Mouse (Mus musculus) limb, embryonic 15.5 days (tissue): ENCODE measurements around the gene Birc6. TPM values are rescaled to one million over a fixed set of nuclear protein-coding genes. Genes with fewer than 3 reads are reported as not detected.
"Not testable (repeated sequence)": the region's sequence is repeated elsewhere in the genome, so short reads cannot be mapped to it uniquely, and the experiment has no call there.

Experiments used
- ATAC-seq: fragments of 200-750 bp; cut with Nextera tagmentation; 2 replicates; pipeline ENCODE4 v1.8.0; 2017; ENCODE audit warnings: low read depth, moderate TSS enrichment; ENCODE audit not compliant: insufficient number of reproducible peaks, low FRiP score, low TSS enrichment
- H3K27ac ChIP-seq: fragments of 300-500 bp; sonication (generic); 2 replicates; pipeline ENCODE4 v1.5.1; 2015; ENCODE audit warnings: moderate library complexity, mild to moderate bottlenecking, inconsistent platforms
- H3K27me3 ChIP-seq: fragments of 300-500 bp; sonication (generic); 2 replicates; pipeline ENCODE4 v1.6.1; 2015; ENCODE audit warnings: inconsistent platforms
- H3K36me3 ChIP-seq: fragments of 300-500 bp; sonication (generic); 2 replicates; pipeline ENCODE4 v1.6.1; 2015; ENCODE audit warnings: inconsistent platforms
- H3K4me1 ChIP-seq: fragments of 300-500 bp; sonication (generic); 2 replicates; pipeline ENCODE4 v1.6.1; 2015; ENCODE audit warnings: inconsistent platforms
- H3K4me2 ChIP-seq: fragments of 300-500 bp; sonication (generic); 2 replicates; pipeline ENCODE4 v1.6.1; 2015; ENCODE audit warnings: mild to moderate bottlenecking, inconsistent platforms
- H3K4me3 ChIP-seq: fragments of 300-500 bp; sonication (generic); 2 replicates; pipeline ENCODE4 v1.5.1; 2015; ENCODE audit warnings: mild to moderate bottlenecking, inconsistent platforms
- H3K9ac ChIP-seq: fragments of 300-500 bp; sonication (generic); 2 replicates; pipeline ENCODE4 v1.6.1; 2015; ENCODE audit warnings: inconsistent platforms
- H3K9me3 ChIP-seq: fragments of 300-500 bp; sonication (generic); 2 replicates; pipeline ENCODE4 v1.6.1; 2016; ENCODE audit warnings: inconsistent platforms
- WGBS: fragments of 180-500 bp; shearing (Covaris S2); methylation state at CpG from one replicate; pipeline ENCODE4 v1.1.7; 2015; 5-methylcytosine and 5-hydroxymethylcytosine counted together
- polyA plus RNA-seq: library from polyadenylated mRNA; unstranded; fragments of >200 nt; fragmentation: Nextera tagmentation; extraction: Ambion mirVana; gene quantifications from 2 replicates; pipeline ENCODE4 v1.2.1, GENCODE M21; 2015

Birc6 gene
- polyA plus RNA-seq, 1 experiment from 2014 or later = 82.5 TPM

- Histone ChIP-seq H3K9ac (no peak overlapping the region), H3K4me1 (no peaks in the 10 kb centered on the region), H3K36me3 (peaks cover 31% of the 10 kb centered on the region), H3K9me3 (no peaks in the 10 kb centered on the region), H3K27ac (no peak overlapping the region), H3K4me2 (no peak overlapping the region), H3K27me3 (no peaks in the 10 kb centered on the region), H3K4me3 (no peak overlapping the region)
- no peak for ATAC-seq
- WGBS = 91% methylated on average over 13 of the region's 13 CpGs
These were observed 141.9 kb downstream of the Birc6 start for GRCm38 (mm10) chr17:74670031-74670430.

GRCm38 (mm10) chr17:74672446-74672845 lies 144.4 kb downstream of the Birc6 start:
- 77% methylated on average over 4 of the region's 4 CpGs for WGBS
- ATAC-seq = no peak
- Histone ChIP-seq H3K36me3 (peaks cover 34% of the 10 kb centered on the region), H3K9me3 (no peaks in the 10 kb centered on the region), H3K4me3 (no peak overlapping the region), H3K4me1 (no peaks in the 10 kb centered on the region), H3K27me3 (no peaks in the 10 kb centered on the region), H3K4me2 (no peak overlapping the region), H3K27ac (no peak overlapping the region), H3K9ac (no peak overlapping the region)

GRCm38 (mm10) chr17:74673251-74673650 lies 145.2 kb downstream of the Birc6 start:
- ATAC-seq = no peak
- Histone ChIP-seq H3K27ac (no peak overlapping the region), H3K27me3 (no peaks in the 10 kb centered on the region), H3K36me3 (peaks cover 37% of the 10 kb centered on the region), H3K9ac (no peak overlapping the region), H3K4me3 (no peak overlapping the region), H3K9me3 (no peaks in the 10 kb centered on the region), H3K4me2 (no peak overlapping the region), H3K4me1 (no peaks in the 10 kb centered on the region)

- no peak for ATAC-seq
- H3K36me3 ChIP-seq = peaks cover 33% of the 10 kb centered on the region
These were observed 150.0 kb downstream of the Birc6 start for GRCm38 (mm10) chr17:74678061-74678460.

GRCm38 (mm10) chr17:74684927-74685326 lies 156.8 kb downstream of the Birc6 start:
- Histone ChIP-seq H3K4me1 (no peaks in the 10 kb centered on the region), H3K9me3 (no peaks in the 10 kb centered on the region), H3K4me3 (no peak overlapping the region), H3K27ac (no peak overlapping the region), H3K9ac (no peak overlapping the region), H3K36me3 (peaks cover 37% of the 10 kb centered on the region), H3K27me3 (no peaks in the 10 kb centered on the region), H3K4me2 (no peak overlapping the region)
- 89% methylated on average over 3 of the region's 3 CpGs for WGBS
- ATAC-seq = no peak

More at GRCm38 (mm10) chr17:74678061-74678460, 150.0 kb downstream of the Birc6 start:
- no peaks in the 10 kb centered on the region for H3K9me3 ChIP-seq
- no peak overlapping the region for H3K4me3 ChIP-seq
- 92% methylated on average over 8 of the region's 8 CpGs for WGBS
- no peak overlapping the region for H3K27ac ChIP-seq
- H3K4me1 ChIP-seq = no peaks in the 10 kb centered on the region
- no peaks in the 10 kb centered on the region for H3K27me3 ChIP-seq
- H3K4me2 ChIP-seq = no peak overlapping the region
- H3K9ac ChIP-seq = no peak overlapping the region

GRCm38 (mm10) chr17:74688555-74688954 lies 160.5 kb downstream of the Birc6 start:
- Histone ChIP-seq H3K27ac (no peak overlapping the region), H3K4me3 (no peak overlapping the region), H3K36me3 (peaks cover 55% of the 10 kb centered on the region), H3K9ac (no peak overlapping the region), H3K4me1 (no peaks in the 10 kb centered on the region), H3K27me3 (no peaks in the 10 kb centered on the region), H3K9me3 (no peaks in the 10 kb centered on the region), H3K4me2 (no peak overlapping the region)
- ATAC-seq = no peak
- WGBS = 98% methylated on average over 2 of the region's 2 CpGs

GRCm38 (mm10) chr17:74689406-74689805 lies 161.3 kb downstream of the Birc6 start:
- Histone ChIP-seq H3K9ac (no peak overlapping the region), H3K4me3 (no peak overlapping the region), H3K27me3 (no peaks in the 10 kb centered on the region), H3K9me3 (no peaks in the 10 kb centered on the region), H3K4me1 (no peaks in the 10 kb centered on the region), H3K27ac (no peak overlapping the region), H3K4me2 (no peak overlapping the region), H3K36me3 (peaks cover 55% of the 10 kb centered on the region)
- no peak for ATAC-seq
- 91% methylated on average over 4 of the region's 4 CpGs for WGBS

GRCm38 (mm10) chr17:74701661-74702060 lies 173.6 kb downstream of the Birc6 start:
- H3K36me3 ChIP-seq = peaks cover 74% of the 10 kb centered on the region
- not testable (repeated sequence) for H3K9ac ChIP-seq, H3K4me3 ChIP-seq, H3K4me1 ChIP-seq, ATAC-seq, H3K27me3 ChIP-seq, H3K4me2 ChIP-seq, H3K27ac ChIP-seq, H3K9me3 ChIP-seq
- 96% methylated on average over 2 of the region's 2 CpGs for WGBS

- Histone ChIP-seq H3K36me3 (peaks cover 36% of the 10 kb centered on the region), H3K4me3 (no peak overlapping the region), H3K27ac (no peak overlapping the region), H3K9me3 (no peaks in the 10 kb centered on the region), H3K27me3 (no peaks in the 10 kb centered on the region), H3K4me2 (no peak overlapping the region), H3K4me1 (no peaks in the 10 kb centered on the region), H3K9ac (no peak overlapping the region)
- 75% methylated on average over 5 of the region's 5 CpGs for WGBS
- no peak for ATAC-seq
These were observed 177.4 kb downstream of the Birc6 start for GRCm38 (mm10) chr17:74705480-74705879.

GRCm38 (mm10) chr17:74706593-74706992 lies 178.5 kb downstream of the Birc6 start:
- H3K27ac ChIP-seq = no peak overlapping the region
- H3K4me2 ChIP-seq = no peak overlapping the region
- peaks cover 25% of the 10 kb centered on the region for H3K36me3 ChIP-seq
- no peaks in the 10 kb centered on the region for H3K4me1 ChIP-seq
- no peak overlapping the region for H3K4me3 ChIP-seq
- no peak for ATAC-seq
- H3K9ac ChIP-seq = no peak overlapping the region
- no peaks in the 10 kb centered on the region for H3K27me3 ChIP-seq
- no peaks in the 10 kb centered on the region for H3K9me3 ChIP-seq

GRCm38 (mm10) chr17:74707637-74708152 lies 179.6 kb downstream of the Birc6 start:
- WGBS = 86% methylated on average over 7 of the region's 7 CpGs
- no peak overlapping the region for H3K9ac ChIP-seq
- no peaks in the 10 kb centered on the region for H3K9me3 ChIP-seq
- H3K4me3 ChIP-seq = no peak overlapping the region
- no peak overlapping the region for H3K27ac ChIP-seq
- H3K27me3 ChIP-seq = no peaks in the 10 kb centered on the region
- no peak overlapping the region for H3K4me2 ChIP-seq
- H3K36me3 ChIP-seq = peaks cover 18% of the 10 kb centered on the region
- H3K4me1 ChIP-seq = no peaks in the 10 kb centered on the region
- no peak for ATAC-seq

GRCm38 (mm10) chr17:74710731-74711130 lies 182.6 kb downstream of the Birc6 start:
- Histone ChIP-seq H3K27me3 (no peaks in the 10 kb centered on the region), H3K27ac (peak overlapping the region; percentile 54; the same call in 1 of the 2 replicates), H3K4me3 (no peak overlapping the region), H3K9me3 (no peaks in the 10 kb centered on the region), H3K4me1 (no peaks in the 10 kb centered on the region), H3K9ac (no peak overlapping the region), H3K36me3 (no peaks in the 10 kb centered on the region), H3K4me2 (no peak overlapping the region)
- ATAC-seq = 0 out of 2 replicates have a peak, but pooled peaks have one; percentile 35
- 52% methylated on average over 4 of the region's 4 CpGs for WGBS

- peak overlapping the region; percentile 54; the same call in 1 of the 2 replicates for H3K27ac ChIP-seq
These were observed 183.5 kb downstream of the Birc6 start for GRCm38 (mm10) chr17:74711627-74712026.

More at GRCm38 (mm10) chr17:74711627-74712026, 183.5 kb downstream of the Birc6 start:
- WGBS = 58% methylated on average over 8 of the region's 8 CpGs
- ATAC-seq = no peak
- Histone ChIP-seq H3K9me3 (no peaks in the 10 kb centered on the region), H3K9ac (no peak overlapping the region), H3K4me2 (no peak overlapping the region), H3K27me3 (no peaks in the 10 kb centered on the region), H3K36me3 (no peaks in the 10 kb centered on the region), H3K4me1 (peaks cover 2% of the 10 kb centered on the region; the same call in 1 of the 2 replicates), H3K4me3 (no peak overlapping the region)
